Mouse (Mus musculus) C2C12 (cell line): ENCODE data around the gene Ubtd2. TPM values are rescaled to one million over a fixed set of nuclear protein-coding genes. Genes with fewer than 3 reads are reported as not detected.
A peak's percentile ranks its signal among the peaks of the same experiment; 100 is the strongest.

Experiments used
- H3K27me3 ChIP-seq: one replicate; pipeline ENCODE4 v1.6.1; 2011; ENCODE audit not compliant: control insufficient read depth, insufficient read depth, insufficient read length
- H3K36me3 ChIP-seq: one replicate; pipeline ENCODE4 v1.6.1; 2011; ENCODE audit not compliant: control insufficient read depth, insufficient read depth
- H3K4me3 ChIP-seq: one replicate; pipeline ENCODE4 v1.5.1; 2011; ENCODE audit warnings: mild to moderate bottlenecking, control low read depth; ENCODE audit not compliant: poor library complexity, insufficient read depth, severe bottlenecking
- H3K79me2 ChIP-seq: one replicate; pipeline ENCODE4 v1.6.1; 2011; ENCODE audit not compliant: control insufficient read depth, insufficient read depth
- H3K79me3 ChIP-seq: one replicate; pipeline ENCODE4 v1.6.1; 2011; ENCODE audit warnings: low read depth, control low read depth
- H3ac ChIP-seq: one replicate; pipeline ENCODE3; 2011; ENCODE audit warnings: low read depth; ENCODE audit not compliant: control insufficient read depth, insufficient read length
- CEBPB ChIP-seq: IDR thresholded peaks from one replicate; pipeline ENCODE4 v1.6.1; 2011; ENCODE audit warnings: low read depth, mild to moderate bottlenecking, control low read depth, moderate library complexity
- CTCF ChIP-seq: IDR thresholded peaks from one replicate; pipeline ENCODE4 v1.5.1; 2011; ENCODE audit not compliant: control insufficient read depth, insufficient read depth, insufficient read length
- FOSL1 ChIP-seq: IDR thresholded peaks from one replicate; pipeline ENCODE4 v1.8.0; 2011; ENCODE audit warnings: mild to moderate bottlenecking, low read length; ENCODE audit not compliant: poor library complexity, insufficient read depth, severe bottlenecking
- MAX ChIP-seq: IDR thresholded peaks from one replicate; pipeline ENCODE4 v1.6.1; 2011; ENCODE audit warnings: mild to moderate bottlenecking, control low read depth
- MYOD1 ChIP-seq: IDR thresholded peaks from one replicate; pipeline ENCODE4 v1.6.1; 2011; ENCODE audit warnings: low read depth; ENCODE audit not compliant: control insufficient read depth, insufficient read length
- MYOG ChIP-seq: IDR thresholded peaks from one replicate; pipeline ENCODE4 v1.6.1; 2011; ENCODE audit not compliant: control insufficient read depth, insufficient read length; ENCODE audit errors: extremely low read depth
- USF1 ChIP-seq: IDR thresholded peaks from one replicate; pipeline ENCODE4 v1.6.1; 2011; ENCODE audit warnings: low read depth, mild to moderate bottlenecking, control low read depth, moderate library complexity
- polyA plus RNA-seq: library from polyadenylated mRNA; unstranded; fragments of >200 nt; fragmentation: generic; extraction: Trizol; gene quantifications from one replicate; pipeline ENCODE4 v1.2.1, GENCODE M21; 2012; ENCODE audit warnings: missing spikeins

Ubtd2 gene
- polyA plus RNA-seq, 1 experiment, result 14.3 TPM

- Histone ChIP-seq H3K4me3 (no peak overlapping the region), H3ac (no peak overlapping the region), H3K79me3 (peaks cover 18% of the 10 kb centered on the region), H3K79me2 (peaks cover 24% of the 10 kb centered on the region), H3K27me3 (no peaks in the 10 kb centered on the region), H3K36me3 (no peaks in the 10 kb centered on the region)
- TF ChIP-seq MAX (no peak), MYOD1 (no peak), USF1 (no peak), MYOG (no peak), CTCF (no peak), FOSL1 (no peak), CEBPB (no peak)
Measured at GRCm38 (mm10) chr11:32452745-32453144, 2.4 kb upstream of the Ubtd2 start.

GRCm38 (mm10) chr11:32453353-32453915 is 1.7 kb upstream of the Ubtd2 start:
- H3K79me3 ChIP-seq, result peaks cover 25% of the 10 kb centered on the region
- H3K4me3 ChIP-seq, result no peak overlapping the region
- TF ChIP-seq CEBPB (no peak), CTCF (no peak), MYOD1 (no peak), MYOG (no peak), MAX (no peak), USF1 (no peak), FOSL1 (no peak)
- peaks cover 31% of the 10 kb centered on the region for H3K79me2 ChIP-seq
- H3K36me3 ChIP-seq, result no peaks in the 10 kb centered on the region
- no peak overlapping the region for H3ac ChIP-seq
- H3K27me3 ChIP-seq, result no peaks in the 10 kb centered on the region

GRCm38 (mm10) chr11:32454231-32454799 is 855 bp upstream of the Ubtd2 start:
- H3K36me3 ChIP-seq, result no peaks in the 10 kb centered on the region
- H3K79me2 ChIP-seq, result peaks cover 39% of the 10 kb centered on the region
- H3K27me3 ChIP-seq, result no peaks in the 10 kb centered on the region
- TF ChIP-seq MYOD1 (no peak), CTCF (no peak)
- H3ac ChIP-seq, result peak overlapping the region; percentile 90
- H3K79me3 ChIP-seq, result peaks cover 32% of the 10 kb centered on the region
- peak overlapping the region; percentile 92 for H3K4me3 ChIP-seq

DNA sequence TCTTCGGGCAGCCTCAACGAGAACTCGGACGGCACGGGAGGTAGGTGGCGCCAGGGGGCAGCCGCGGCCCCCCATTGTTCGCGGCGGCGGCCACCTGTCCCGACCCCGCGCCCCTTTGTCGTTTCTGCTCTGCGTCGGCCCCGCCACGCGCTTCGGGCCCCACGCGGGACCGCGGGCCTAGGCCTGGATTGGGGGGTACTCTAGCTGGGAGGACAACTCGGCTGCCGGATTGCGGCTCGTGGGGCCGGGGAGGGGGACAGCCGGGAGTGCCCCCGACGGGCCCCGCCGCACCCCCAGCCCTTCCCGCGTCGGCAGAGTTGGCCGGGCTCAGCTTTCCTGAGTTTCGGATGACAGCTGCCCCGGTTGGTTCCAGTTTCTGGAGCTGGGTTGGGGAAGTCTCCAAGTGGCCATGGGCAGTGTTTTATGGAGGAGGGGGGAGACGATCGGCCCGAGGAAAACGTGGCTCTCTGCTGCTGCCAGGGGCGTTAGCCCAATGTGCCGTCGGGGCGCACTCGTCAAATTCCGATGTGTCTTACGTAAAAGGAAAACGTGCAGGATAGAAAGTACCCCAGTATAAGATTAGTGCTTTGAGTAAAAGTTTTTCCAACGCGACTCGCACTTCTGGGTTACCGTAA is 454 bp downstream of the Ubtd2 start:
- H3K36me3 ChIP-seq, result no peaks in the 10 kb centered on the region
- peak overlapping the region; percentile 81 for H3ac ChIP-seq
- H3K79me2 ChIP-seq, result peaks cover 52% of the 10 kb centered on the region
- H3K4me3 ChIP-seq, result peak overlapping the region; percentile 92
- H3K27me3 ChIP-seq, result no peaks in the 10 kb centered on the region
- TF ChIP-seq USF1, result no peak
- no peak for TF ChIP-seq FOSL1
- no peak for TF ChIP-seq MYOD1
- peak; percentile 56 for TF ChIP-seq CTCF
- peak; percentile 34 for TF ChIP-seq MAX
- TF ChIP-seq CEBPB, result no peak
- no peak for TF ChIP-seq MYOG
- peaks cover 44% of the 10 kb centered on the region for H3K79me3 ChIP-seq

GRCm38 (mm10) chr11:32456356-32456755 is 1.2 kb downstream of the Ubtd2 start:
- Histone ChIP-seq H3K79me2 (peaks cover 60% of the 10 kb centered on the region), H3K27me3 (no peaks in the 10 kb centered on the region), H3K36me3 (no peaks in the 10 kb centered on the region), H3K79me3 (peaks cover 50% of the 10 kb centered on the region), H3ac (peak overlapping the region; percentile 54), H3K4me3 (peak overlapping the region; percentile 92)
- TF ChIP-seq MYOD1, result no peak

- TF ChIP-seq FOSL1, result no peak
- TF ChIP-seq MYOG, result no peak
- TF ChIP-seq CEBPB, result no peak
- TF ChIP-seq USF1, result no peak
- no peak for TF ChIP-seq CTCF
- no peak for TF ChIP-seq MAX
- TF ChIP-seq MYOD1, result no peak
Measured at GRCm38 (mm10) chr11:32464282-32464681, 9.1 kb downstream of the Ubtd2 start.

More at GRCm38 (mm10) chr11:32464282-32464681, 9.1 kb downstream of the Ubtd2 start:
- Histone ChIP-seq H3K36me3 (no peaks in the 10 kb centered on the region), H3K79me3 (peaks cover 74% of the 10 kb centered on the region), H3ac (no peak overlapping the region), H3K27me3 (no peaks in the 10 kb centered on the region), H3K79me2 (peaks cover 100% of the 10 kb centered on the region), H3K4me3 (no peak overlapping the region)
